20 mouse cellular contexts compared by ENCODE assay signal in genomic region chr15:85738416-85738815, GRCm38 (mm10). TPM values are rescaled to one million over a fixed set of nuclear protein-coding genes. Genes with fewer than 3 reads are reported as not detected.
"Had no signal": no experiment of that assay in that cellular context is flagged by ENCODE, and none has a peak within 500 bp of the region (broad histone marks: within the 10 kb centered on the region; RNA-seq: fewer than 3 reads in every experiment).

No protein-coding gene starts in this region.

- H3K4me2 ChIP-seq: lung, embryonic 14.5 days; midbrain, embryonic 13.5 days; midbrain, embryonic 15.5 days; neural tube, embryonic 13.5 days; neural tube, embryonic 15.5 days had no signal

- ATAC-seq: midbrain, embryonic 13.5 days; midbrain, embryonic 15.5 days had no signal

- H3K4me3 ChIP-seq: midbrain, embryonic 10.5 days; midbrain, embryonic 13.5 days; midbrain, embryonic 15.5 days; myocyte; neural tube, embryonic 13.5 days; neural tube, embryonic 15.5 days had no signal

- H3K9ac ChIP-seq: lung, embryonic 14.5 days; midbrain, embryonic 13.5 days; midbrain, embryonic 15.5 days; neural tube, embryonic 13.5 days; neural tube, embryonic 15.5 days had no signal

- H3K36me3 ChIP-seq: midbrain, embryonic 10.5 days; midbrain, embryonic 13.5 days; midbrain, embryonic 15.5 days; neural tube, embryonic 13.5 days; neural tube, embryonic 15.5 days had no signal

- H3K9me3 ChIP-seq: midbrain, embryonic 10.5 days; midbrain, embryonic 13.5 days; midbrain, embryonic 15.5 days; neural tube, embryonic 13.5 days; neural tube, embryonic 15.5 days had no signal

- H3K27ac ChIP-seq: midbrain, embryonic 10.5 days; midbrain, embryonic 13.5 days; midbrain, embryonic 15.5 days; neural tube, embryonic 13.5 days; neural tube, embryonic 15.5 days had no signal

- DNase-seq: lung, adult 18-20 months; lung, embryonic 14.5 days; lung, postnatal 10 days; lung, postnatal 4 days; retina, postnatal 1 day; right cerebral cortex, adult 18-20 months; right cerebral cortex, postnatal 25 days; right cerebral cortex, postnatal 4 days; spleen, adult 18-20 months; thymus, adult 18-20 months; thymus, postnatal 14 days; thymus, postnatal 36 days had no signal

RNA-seq across cellular contexts. Expression of gene Ppara, which starts 3.6 kb away (rescaled TPM):
- total RNA-seq: megakaryocyte, adult 5-6 weeks; megakaryocyte-erythroid progenitor cell, adult 5-6 weeks had no signal
